Mouse (Mus musculus) hindbrain, postnatal 0 days (tissue): ENCODE data around the gene Gstk1. TPM values are rescaled to one million over a fixed set of nuclear protein-coding genes. Genes with fewer than 3 reads are reported as not detected.

Experiments
- ATAC-seq: fragments of 200-750 bp; cut with Nextera tagmentation; 2 replicates; pipeline ENCODE4 v1.8.0; 2017; ENCODE audit warnings: mild to moderate bottlenecking, moderate TSS enrichment, moderate library complexity
- DNase-seq: peaks from one replicate; pipeline ENCODE4 v3.0.0-alpha.2; 2015; ENCODE audit warnings: low spot score
- H3K27ac ChIP-seq: fragments of 300-500 bp; sonication (generic); 2 replicates; pipeline ENCODE4 v1.5.1; 2014; ENCODE audit warnings: mild to moderate bottlenecking
- H3K27me3 ChIP-seq: fragments of 300-500 bp; sonication (generic); 2 replicates; pipeline ENCODE4 v1.6.1; 2014; ENCODE audit warnings: low read length, mixed read lengths; ENCODE audit not compliant: insufficient read depth
- H3K36me3 ChIP-seq: fragments of 300-500 bp; sonication (generic); 2 replicates; pipeline ENCODE4 v1.6.1; 2014; ENCODE audit warnings: low read length, mixed read lengths; ENCODE audit not compliant: insufficient read depth
- H3K4me1 ChIP-seq: fragments of 300-500 bp; sonication (generic); 2 replicates; pipeline ENCODE4 v1.6.1; 2014; ENCODE audit warnings: antibody characterized with exemption, low read length, mixed read lengths; ENCODE audit not compliant: insufficient read depth
- H3K4me2 ChIP-seq: fragments of 300-500 bp; sonication (generic); 2 replicates; pipeline ENCODE4 v1.6.1; 2014; ENCODE audit warnings: low read depth, mild to moderate bottlenecking, low read length, moderate library complexity, mixed read lengths
- H3K4me3 ChIP-seq: fragments of 300-500 bp; sonication (generic); 2 replicates; pipeline ENCODE4 v1.5.1; 2014; ENCODE audit warnings: low read length
- H3K9ac ChIP-seq: fragments of 300-500 bp; sonication (generic); replicated peaks from 2 replicates; pipeline ENCODE4 v1.6.1; 2014; ENCODE audit warnings: mild to moderate bottlenecking, low read length, moderate library complexity, mixed read lengths
- H3K9me3 ChIP-seq: fragments of 300-500 bp; sonication (generic); 2 replicates; pipeline ENCODE4 v1.6.1; 2016; ENCODE audit warnings: low read length, mixed read lengths
- CTCF ChIP-seq: IDR thresholded peaks from 2 replicates; pipeline ENCODE4 v1.5.1; 2016; ENCODE audit warnings: antibody characterized with exemption, control low read depth, low read depth
- WGBS: fragments of 180-500 bp; shearing (Covaris S2); extraction: QIAGEN DNeasy Blood & Tissue Kit; methylation state at CpG from one replicate; pipeline ENCODE4 v1.1.7; 2014; 5-methylcytosine and 5-hydroxymethylcytosine counted together
- polyA plus RNA-seq: library from polyadenylated mRNA; unstranded; fragments of >200 nt; fragmentation: Nextera tagmentation; extraction: Ambion mirVana; gene quantifications from 2 replicates; pipeline ENCODE4 v1.2.1, GENCODE M21; 2015
- total RNA-seq: library from RNA; depleted of rRNA; stranded (reverse); fragments of >200 nt; gene quantifications from 2 replicates; pipeline ENCODE4 v1.2.3, GENCODE M21; 2014; rRNA removed

Gstk1 gene
- total and polyA plus RNA-seq, 2 experiments from 2014 or later = 12.2 to 15.5 TPM

DNA sequence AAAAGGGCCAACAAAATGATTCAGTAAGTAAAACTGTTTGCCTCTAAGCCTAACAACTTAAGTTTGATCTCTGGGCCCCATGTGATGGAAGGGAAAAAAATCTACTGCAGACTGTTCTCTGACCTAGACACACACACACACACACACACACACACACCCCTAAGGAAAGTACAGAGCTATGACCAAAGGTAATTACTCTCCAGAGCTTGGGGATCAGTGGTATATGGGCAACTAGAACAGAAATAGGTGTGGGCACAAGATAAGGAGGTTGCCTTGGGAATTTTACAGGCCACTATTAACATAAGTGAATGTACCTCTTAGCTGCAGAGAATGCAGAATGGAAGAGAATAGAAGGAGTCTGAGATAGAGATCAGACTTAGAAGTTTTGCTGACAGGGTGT, 41.8 kb downstream of the Gstk1 start:
- Histone ChIP-seq H3K36me3 (peaks cover under 1% of the 10 kb centered on the region; the same call in 1 of the 2 replicates), H3K4me1 (no peaks in the 10 kb centered on the region), H3K9me3 (no peaks in the 10 kb centered on the region), H3K27ac (no peak overlapping the region), H3K4me2 (no peak overlapping the region), H3K4me3 (no peak overlapping the region), H3K9ac (no peak overlapping the region), H3K27me3 (no peaks in the 10 kb centered on the region)
- TF ChIP-seq CTCF = no peak
- DNase-seq = no peak
- ATAC-seq = no peak

DNA sequence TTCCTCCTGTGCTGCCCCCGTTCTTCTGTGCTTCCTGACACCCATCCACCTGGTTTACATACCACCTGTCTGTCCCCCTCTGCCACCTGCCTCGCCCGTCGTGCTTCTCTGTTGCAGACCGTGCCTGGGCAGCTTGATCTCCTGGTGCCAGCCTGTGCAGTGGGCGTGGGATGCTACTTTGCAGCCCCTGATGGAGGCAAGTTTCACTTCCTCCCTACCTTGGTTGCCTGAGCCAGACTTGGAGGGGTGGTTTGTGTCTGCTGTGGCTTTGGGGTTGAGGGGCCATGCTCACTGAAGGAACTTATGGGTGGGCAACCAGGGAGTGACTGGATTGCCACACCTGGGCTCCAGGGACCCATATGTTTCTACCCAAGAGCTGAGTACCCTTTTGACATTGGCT, 47.6 kb downstream of the Gstk1 start:
- Histone ChIP-seq H3K4me2 (no peak overlapping the region), H3K27me3 (no peaks in the 10 kb centered on the region), H3K9ac (no peak overlapping the region), H3K27ac (no peak overlapping the region), H3K4me3 (no peak overlapping the region), H3K9me3 (no peaks in the 10 kb centered on the region), H3K36me3 (peaks cover 10% of the 10 kb centered on the region; the same call in 1 of the 2 replicates), H3K4me1 (no peaks in the 10 kb centered on the region)
- no peak for ATAC-seq
- 90% methylated on average over 6 of the region's 6 CpGs for WGBS
- TF ChIP-seq CTCF = no peak
- DNase-seq = no peak

DNA sequence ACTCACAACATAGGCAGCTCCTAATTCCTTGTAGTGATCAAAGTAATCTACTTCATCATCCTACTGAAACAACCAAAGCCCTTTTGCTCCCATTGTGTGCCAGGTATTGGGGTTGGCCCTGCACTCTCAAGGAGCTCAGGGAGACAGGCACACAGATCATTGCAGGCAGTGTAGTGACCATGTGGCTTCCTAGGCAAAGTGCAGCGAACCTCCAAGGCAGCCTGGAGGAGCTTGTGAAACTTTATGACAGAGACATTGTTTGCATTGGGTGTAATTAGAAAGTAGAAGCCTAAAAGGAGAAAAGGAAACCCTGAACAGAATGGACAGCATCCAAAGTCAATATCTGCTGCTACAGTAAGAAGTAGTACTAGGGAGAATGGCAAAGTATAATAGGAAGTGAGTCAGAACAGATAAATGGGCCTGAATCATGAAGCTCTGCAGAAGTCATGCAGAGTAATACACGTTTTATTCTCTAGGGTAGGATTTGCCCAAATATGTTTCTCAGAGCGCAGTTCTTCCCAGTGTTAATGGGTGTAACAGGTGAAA, 49.9 kb downstream of the Gstk1 start:
- Histone ChIP-seq H3K4me1 (no peaks in the 10 kb centered on the region), H3K4me2 (no peak overlapping the region), H3K27me3 (no peaks in the 10 kb centered on the region), H3K27ac (no peak overlapping the region), H3K4me3 (no peak overlapping the region), H3K9ac (no peak overlapping the region), H3K9me3 (no peaks in the 10 kb centered on the region), H3K36me3 (peaks cover 10% of the 10 kb centered on the region; the same call in 1 of the 2 replicates)
- DNase-seq (no peak), ATAC-seq (no peak)
- WGBS = 83% methylated on average over 3 of the region's 3 CpGs
- TF ChIP-seq CTCF = no peak

DNA sequence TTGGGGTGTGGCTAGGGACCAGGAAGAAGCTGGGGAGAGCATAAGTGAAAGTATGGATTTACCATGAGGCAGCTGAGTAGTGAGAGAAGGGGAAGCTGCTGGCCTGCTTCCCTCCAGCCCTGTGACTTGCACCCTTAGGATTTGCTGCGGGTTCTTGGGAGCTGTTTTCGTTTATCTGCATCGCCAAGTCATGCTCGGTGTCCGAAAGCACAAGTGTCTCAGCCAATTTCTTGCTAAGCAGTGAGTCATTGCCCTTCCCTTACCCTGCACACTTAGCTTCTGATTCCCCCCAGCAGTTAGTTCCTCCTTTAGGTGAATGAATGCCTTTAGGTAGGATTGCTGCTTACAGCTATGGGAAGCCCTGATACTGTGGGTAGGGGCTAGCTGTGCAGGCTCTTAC, 53.6 kb downstream of the Gstk1 start:
- no peaks in the 10 kb centered on the region for H3K27me3 ChIP-seq
- WGBS = 93% methylated on average over 5 of the region's 5 CpGs
- DNase-seq = no peak
- no peak for TF ChIP-seq CTCF
- H3K36me3 ChIP-seq = no peaks in the 10 kb centered on the region
- no peak overlapping the region for H3K27ac ChIP-seq
- no peak overlapping the region for H3K4me3 ChIP-seq
- H3K9me3 ChIP-seq = no peaks in the 10 kb centered on the region
- H3K9ac ChIP-seq = no peak overlapping the region
- no peaks in the 10 kb centered on the region for H3K4me1 ChIP-seq
- no peak for ATAC-seq
- no peak overlapping the region for H3K4me2 ChIP-seq

Other genes starting within 250 kb of the Gstk1 start
- gene Sva, start 207.5 kb upstream of the Gstk1 start, total RNA-seq = not detected in 2 replicates
- gene Sva, start 207.5 kb upstream of the Gstk1 start, polyA plus RNA-seq = not detected in 2 replicates
- not detected in 2 replicates for gene Tas2r139, start 105.0 kb upstream of the Gstk1 start, total RNA-seq
- not detected in 2 replicates for gene Tas2r139, start 105.0 kb upstream of the Gstk1 start, polyA plus RNA-seq
- gene Tas2r144, start 30.6 kb upstream of the Gstk1 start, total RNA-seq = not detected in 2 replicates
- gene Tas2r144, start 30.6 kb upstream of the Gstk1 start, polyA plus RNA-seq = not detected in 2 replicates
- 0.21 TPM in 1 of 2 replicates, not detected in the other for gene Tmem139, start 16.0 kb downstream of the Gstk1 start, total RNA-seq
- gene Tmem139, start 16.0 kb downstream of the Gstk1 start, polyA plus RNA-seq = 0.21 TPM in 1 of 2 replicates, not detected in the other
- gene Casp2, start 19.1 kb downstream of the Gstk1 start, total RNA-seq = 31.7 and 43.0 TPM in 2 replicates
- 20.3 and 22.2 TPM in 2 replicates for gene Casp2, start 19.1 kb downstream of the Gstk1 start, polyA plus RNA-seq
- gene Clcn1, start 40.8 kb downstream of the Gstk1 start, total RNA-seq = 2.0 and 3.5 TPM in 2 replicates
- 0.43 and 0.95 TPM in 2 replicates for gene Clcn1, start 40.8 kb downstream of the Gstk1 start, polyA plus RNA-seq
- 56.5 and 61.6 TPM in 2 replicates for gene Fam131b, start 78.7 kb downstream of the Gstk1 start, total RNA-seq
- 4.6 and 5.0 TPM in 2 replicates for gene Fam131b, start 78.7 kb downstream of the Gstk1 start, polyA plus RNA-seq
- gene Zyx, start 103.7 kb downstream of the Gstk1 start, total RNA-seq = 62.6 and 63.9 TPM in 2 replicates
- gene Zyx, start 103.7 kb downstream of the Gstk1 start, polyA plus RNA-seq = 54.1 and 63.2 TPM in 2 replicates
- gene Epha1, start 127.3 kb downstream of the Gstk1 start, total RNA-seq = 0.37 and 0.40 TPM in 2 replicates
- gene Epha1, start 127.3 kb downstream of the Gstk1 start, polyA plus RNA-seq = 0.64 and 0.66 TPM in 2 replicates
- not detected in 2 replicates for gene Tas2r143, start 154.3 kb downstream of the Gstk1 start, total RNA-seq
- gene Tas2r143, start 154.3 kb downstream of the Gstk1 start, polyA plus RNA-seq = not detected in 2 replicates
- not detected in 2 replicates for gene Tas2r135, start 159.5 kb downstream of the Gstk1 start, total RNA-seq
- gene Tas2r135, start 159.5 kb downstream of the Gstk1 start, polyA plus RNA-seq = not detected in 2 replicates
- not detected in 2 replicates for gene Tas2r126, start 188.6 kb downstream of the Gstk1 start, total RNA-seq
- gene Tas2r126, start 188.6 kb downstream of the Gstk1 start, polyA plus RNA-seq = not detected in 2 replicates
- not detected in 2 replicates for gene Olfr458, start 219.3 kb downstream of the Gstk1 start, total RNA-seq
- not detected in 2 replicates for gene Olfr458, start 219.3 kb downstream of the Gstk1 start, polyA plus RNA-seq
- not detected in 2 replicates for gene Olfr457, start 230.4 kb downstream of the Gstk1 start, total RNA-seq
- not detected in 2 replicates for gene Olfr457, start 230.4 kb downstream of the Gstk1 start, polyA plus RNA-seq
- gene Olfr456, start 241.3 kb downstream of the Gstk1 start, total RNA-seq = not detected in 2 replicates
- gene Olfr456, start 241.3 kb downstream of the Gstk1 start, polyA plus RNA-seq = not detected in 2 replicates